Mouse (Mus musculus): ENCODE measurements around the gene Basp1. TPM values are rescaled to one million over a fixed set of nuclear protein-coding genes. Genes with fewer than 3 reads are reported as not detected.
"Not testable (repeated sequence)": the region's sequence is repeated elsewhere in the genome, so short reads cannot be mapped to it uniquely, and the experiment has no call there.

The Basp1 gene
- polyA plus RNA-seq (2016; fragmentation: Nextera tagmentation; extraction: Ambion mirVana) = 154 and 231 TPM in 2 replicates

- Histone ChIP-seq H3K4me1 (peaks cover 50% of the 10 kb centered on the region), H3K4me2 (peak within 1 kb of the TSS; percentile 64), H3K9me3 (no peaks in the 10 kb centered on the region), H3K36me3 (replicated peaks) (peaks cover 13% of the 10 kb centered on the region), H3K9ac (peak within 1 kb of the TSS; percentile 95), H3K27ac (peak within 1 kb of the TSS; percentile 99), H3K27me3 (no peaks in the 10 kb centered on the region), H3K4me3 (replicated peaks) (peak within 1 kb of the TSS; percentile 69)
- ATAC-seq (ENCODE audit: low FRiP score) = peak; percentile 62
- under 1% methylated on average over 33 of the region's 60 CpGs for WGBS
These were observed at the start of gene Basp1 for GRCm38 (mm10) chr15:25413378-25413901. Gene Basp1, minus strand, starts transcription at chr15:25413764.

GRCm38 (mm10) chr15:25463076-25463475 is 49.5 kb upstream of the Basp1 start:
- H3K9me3 ChIP-seq; H3K9ac ChIP-seq; ATAC-seq (ENCODE audit: low FRiP score); H3K4me2 ChIP-seq; H3K4me3 ChIP-seq (replicated peaks); H3K27me3 ChIP-seq; H3K36me3 ChIP-seq (replicated peaks); H3K27ac ChIP-seq; H3K4me1 ChIP-seq: not testable (repeated sequence)

GRCm38 (mm10) chr15:25462056-25462762 is 48.6 kb upstream of the Basp1 start:
- Histone ChIP-seq H3K27ac (no peak overlapping the region), H3K27me3 (no peaks in the 10 kb centered on the region; the same call in 1 of the 2 replicates), H3K9ac (no peak overlapping the region), H3K4me3 (replicated peaks) (no peak overlapping the region), H3K4me2 (no peak overlapping the region), H3K9me3 (no peaks in the 10 kb centered on the region), H3K36me3 (replicated peaks) (no peaks in the 10 kb centered on the region), H3K4me1 (peaks cover 4% of the 10 kb centered on the region)
- WGBS = 64% methylated on average over 6 of the region's 6 CpGs
- ATAC-seq (ENCODE audit: low FRiP score) = no peak

GRCm38 (mm10) chr15:25459901-25460300 is 46.3 kb upstream of the Basp1 start:
- 45% methylated on average over 7 of the region's 7 CpGs for WGBS
- H3K27ac ChIP-seq = no peak overlapping the region
- no peaks in the 10 kb centered on the region for H3K9me3 ChIP-seq
- no peak overlapping the region for H3K9ac ChIP-seq
- H3K4me3 ChIP-seq (replicated peaks) = no peak overlapping the region
- no peaks in the 10 kb centered on the region for H3K36me3 ChIP-seq (replicated peaks)
- peaks cover 5% of the 10 kb centered on the region; the same call in 1 of the 2 replicates for H3K27me3 ChIP-seq
- H3K4me1 ChIP-seq = peaks cover 4% of the 10 kb centered on the region
- ATAC-seq (ENCODE audit: low FRiP score) = no peak
- no peak overlapping the region for H3K4me2 ChIP-seq

- 57% methylated on average over 2 of the region's 2 CpGs for WGBS
These were observed 43.9 kb upstream of the Basp1 start for GRCm38 (mm10) chr15:25457421-25457820.

GRCm38 (mm10) chr15:25453538-25453937 is 40.0 kb upstream of the Basp1 start:
- Histone ChIP-seq H3K9ac (no peak overlapping the region), H3K27me3 (peaks cover 8% of the 10 kb centered on the region; the same call in 1 of the 2 replicates), H3K4me1 (no peaks in the 10 kb centered on the region), H3K27ac (no peak overlapping the region), H3K4me3 (replicated peaks) (no peak overlapping the region), H3K4me2 (no peak overlapping the region), H3K36me3 (replicated peaks) (no peaks in the 10 kb centered on the region), H3K9me3 (no peaks in the 10 kb centered on the region)
- WGBS = 87% methylated on average over 3 of the region's 3 CpGs
- ATAC-seq (ENCODE audit: low FRiP score) = no peak

More at GRCm38 (mm10) chr15:25457421-25457820, 43.9 kb upstream of the Basp1 start:
- H3K9ac ChIP-seq = no peak overlapping the region
- ATAC-seq (ENCODE audit: low FRiP score) = no peak
- H3K36me3 ChIP-seq (replicated peaks) = no peaks in the 10 kb centered on the region
- H3K4me2 ChIP-seq = no peak overlapping the region
- H3K4me3 ChIP-seq (replicated peaks) = no peak overlapping the region
- no peak overlapping the region for H3K27ac ChIP-seq
- H3K9me3 ChIP-seq = no peaks in the 10 kb centered on the region
- H3K4me1 ChIP-seq = peaks cover 4% of the 10 kb centered on the region
- peaks cover 5% of the 10 kb centered on the region; the same call in 1 of the 2 replicates for H3K27me3 ChIP-seq

- no peak for ATAC-seq (ENCODE audit: low FRiP score)
- Histone ChIP-seq H3K4me2 (no peak overlapping the region), H3K9ac (no peak overlapping the region), H3K4me1 (peaks cover 9% of the 10 kb centered on the region), H3K27me3 (peaks cover 29% of the 10 kb centered on the region), H3K9me3 (no peaks in the 10 kb centered on the region), H3K27ac (no peak overlapping the region), H3K4me3 (replicated peaks) (no peak overlapping the region), H3K36me3 (replicated peaks) (no peaks in the 10 kb centered on the region)
- WGBS = 42% methylated on average over 1 of the region's 1 CpGs
These were observed 35.8 kb upstream of the Basp1 start for GRCm38 (mm10) chr15:25449348-25449747.

GRCm38 (mm10) chr15:25448703-25449340 is 35.3 kb upstream of the Basp1 start:
- ATAC-seq (ENCODE audit: low FRiP score) = no peak
- Histone ChIP-seq H3K27ac (no peak overlapping the region), H3K9ac (no peak overlapping the region), H3K4me1 (peaks cover 9% of the 10 kb centered on the region), H3K4me3 (replicated peaks) (no peak overlapping the region), H3K4me2 (no peak overlapping the region), H3K27me3 (peaks cover 33% of the 10 kb centered on the region), H3K9me3 (no peaks in the 10 kb centered on the region), H3K36me3 (replicated peaks) (no peaks in the 10 kb centered on the region)
- WGBS = 82% methylated on average over 4 of the region's 4 CpGs

GRCm38 (mm10) chr15:25447136-25447535 is 33.6 kb upstream of the Basp1 start:
- WGBS = 72% methylated on average over 6 of the region's 6 CpGs
- H3K27ac ChIP-seq = no peak overlapping the region
- no peak for ATAC-seq (ENCODE audit: low FRiP score)

GRCm38 (mm10) chr15:25446155-25446487 is 32.6 kb upstream of the Basp1 start:
- H3K9ac ChIP-seq = peak overlapping the region; percentile 36; the same call in 1 of the 2 replicates
- H3K4me3 ChIP-seq (replicated peaks) = no peak overlapping the region
- ATAC-seq (ENCODE audit: low FRiP score) = peak; percentile 45; the same call in 1 of the 2 replicates
- H3K36me3 ChIP-seq (replicated peaks) = no peaks in the 10 kb centered on the region
- H3K27me3 ChIP-seq = peaks cover 56% of the 10 kb centered on the region
- H3K27ac ChIP-seq = no peak overlapping the region
- no peaks in the 10 kb centered on the region for H3K9me3 ChIP-seq
- 17% methylated on average over 8 of the region's 8 CpGs for WGBS
- peak overlapping the region; percentile 36 for H3K4me2 ChIP-seq
- peaks cover 13% of the 10 kb centered on the region for H3K4me1 ChIP-seq

More at GRCm38 (mm10) chr15:25447136-25447535, 33.6 kb upstream of the Basp1 start:
- Histone ChIP-seq H3K9ac (no peak overlapping the region), H3K27me3 (peaks cover 49% of the 10 kb centered on the region), H3K4me2 (no peak overlapping the region), H3K9me3 (no peaks in the 10 kb centered on the region), H3K36me3 (replicated peaks) (no peaks in the 10 kb centered on the region), H3K4me3 (replicated peaks) (no peak overlapping the region), H3K4me1 (peaks cover 9% of the 10 kb centered on the region)

- H3K27ac ChIP-seq = no peak overlapping the region
- peak overlapping the region; percentile 36 for H3K4me2 ChIP-seq
- WGBS = 5% methylated on average over 17 of the region's 17 CpGs
- peak overlapping the region; percentile 36; the same call in 1 of the 2 replicates for H3K9ac ChIP-seq
- H3K4me3 ChIP-seq (replicated peaks) = no peak overlapping the region
- no peaks in the 10 kb centered on the region for H3K9me3 ChIP-seq
- no peaks in the 10 kb centered on the region for H3K36me3 ChIP-seq (replicated peaks)
- ATAC-seq (ENCODE audit: low FRiP score) = peak; percentile 67; the same call in 1 of the 2 replicates
- peaks cover 57% of the 10 kb centered on the region for H3K27me3 ChIP-seq
- peaks cover 13% of the 10 kb centered on the region for H3K4me1 ChIP-seq
These were observed 32.0 kb upstream of the Basp1 start for GRCm38 (mm10) chr15:25445361-25446154.

- WGBS = 89% methylated on average over 10 of the region's 10 CpGs
- ATAC-seq (ENCODE audit: low FRiP score) = no peak
- no peak overlapping the region for H3K9ac ChIP-seq
- no peak overlapping the region for H3K4me2 ChIP-seq
- H3K27ac ChIP-seq = no peak overlapping the region
- H3K9me3 ChIP-seq = no peaks in the 10 kb centered on the region
- peaks cover 63% of the 10 kb centered on the region for H3K27me3 ChIP-seq
- H3K4me1 ChIP-seq = peaks cover 13% of the 10 kb centered on the region
- no peak overlapping the region for H3K4me3 ChIP-seq (replicated peaks)
- no peaks in the 10 kb centered on the region for H3K36me3 ChIP-seq (replicated peaks)
These were observed 30.6 kb upstream of the Basp1 start for GRCm38 (mm10) chr15:25444208-25444607.
